Mouse (Mus musculus) layer of hippocampus, adult 9-11 months (tissue): ENCODE data around the gene Nrg4.

Experiments
- DNase-seq: peaks from one replicate; pipeline ENCODE4 v3.0.0; 2022

Nrg4 gene

DNA sequence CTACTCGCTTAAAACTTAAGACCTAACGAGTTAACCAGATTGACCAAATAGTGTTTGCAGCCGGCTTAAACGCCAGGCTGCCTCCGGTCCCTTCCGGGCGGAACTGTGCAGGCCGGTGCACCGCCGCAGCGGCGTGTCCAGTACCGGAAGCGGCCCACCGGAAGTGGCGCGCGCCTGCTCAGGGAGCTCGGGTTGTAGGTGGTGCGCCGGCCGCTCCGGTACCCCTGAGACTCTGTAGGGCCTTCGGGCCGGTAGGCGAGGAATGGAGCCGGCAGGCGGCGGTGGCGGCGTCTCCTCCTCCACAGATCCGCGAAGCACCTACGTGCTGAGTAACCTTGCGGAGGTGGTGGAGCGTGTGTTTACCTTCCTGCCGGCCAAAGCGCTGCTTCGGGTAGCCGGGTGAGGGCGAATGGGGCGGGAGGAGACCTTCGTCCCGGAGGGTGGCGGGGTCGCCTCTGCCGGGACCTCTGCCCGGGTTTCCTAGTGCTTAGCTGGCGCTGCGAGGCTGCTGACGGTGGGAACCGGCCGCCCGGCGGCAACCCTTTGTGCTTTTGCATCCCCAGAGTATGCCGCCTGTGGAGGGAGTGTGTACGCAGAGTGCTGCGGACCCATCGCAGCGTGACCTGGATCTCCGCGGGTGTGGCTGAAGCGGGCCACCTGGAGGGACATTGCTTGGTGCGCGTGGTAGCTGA lies 117.7 kb downstream of the Nrg4 start, which contains the start of gene Fbxo22:
Fbxo22 (plus strand) TSS at position 136 of the 692 bp plus-strand sequence.
- peak; percentile 82 for DNase-seq

DNA sequence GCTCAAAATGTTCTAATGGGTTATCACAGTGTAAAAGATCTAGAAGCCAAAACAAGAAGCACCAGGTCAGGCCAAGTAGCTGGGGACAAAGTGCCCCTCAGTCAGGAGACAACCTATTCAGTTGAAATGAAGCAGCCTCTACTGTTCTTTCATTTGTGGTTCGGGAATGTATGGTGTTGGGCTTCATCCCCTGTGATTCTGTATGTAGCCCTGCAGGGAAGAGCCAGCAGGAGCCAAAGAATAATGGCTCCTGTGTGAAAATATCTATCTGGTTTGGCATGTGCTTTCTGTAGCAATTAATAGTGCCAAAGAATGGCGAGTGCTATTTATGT lies 118.2 kb downstream of the Nrg4 start:
- DNase-seq = no peak

DNA sequence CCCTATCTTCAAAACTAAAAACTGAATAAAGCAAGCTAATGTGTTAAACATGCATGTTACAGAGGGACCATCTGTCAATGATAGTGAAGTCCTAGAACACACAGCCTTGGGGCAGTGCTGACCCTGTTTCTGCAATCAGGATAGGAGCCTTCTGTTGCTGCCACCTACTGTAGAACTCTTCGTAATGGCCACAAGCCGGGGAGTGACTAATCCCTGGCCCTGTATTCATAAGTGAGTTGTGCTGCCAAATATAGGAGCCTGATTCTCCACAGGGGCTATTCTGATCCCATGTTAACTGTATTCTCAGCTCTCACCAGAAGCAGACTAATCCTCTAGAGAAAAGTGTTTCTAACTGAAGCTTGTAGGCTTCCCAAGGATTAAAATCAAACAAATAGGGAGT lies 127.3 kb downstream of the Nrg4 start:
- DNase-seq = no peak

DNA sequence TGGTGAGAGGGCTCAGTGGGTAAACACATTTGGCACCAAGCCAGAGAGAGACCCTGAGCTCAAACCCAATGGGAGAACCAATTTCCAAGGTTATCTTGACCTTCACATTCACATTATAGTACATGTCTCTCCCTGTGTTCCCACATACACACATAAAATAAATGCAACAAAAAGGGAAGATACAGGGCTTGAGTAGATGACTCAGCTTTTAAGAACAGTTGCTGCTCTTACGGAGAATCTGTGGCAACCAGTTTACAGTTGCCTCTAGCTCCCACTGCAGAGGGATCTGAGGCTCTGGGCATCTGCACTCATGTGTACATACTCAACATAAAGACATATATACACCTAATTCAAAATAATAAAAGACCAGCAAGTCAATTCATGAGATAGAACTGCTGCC lies 128.4 kb downstream of the Nrg4 start:
- DNase-seq = no peak

DNA sequence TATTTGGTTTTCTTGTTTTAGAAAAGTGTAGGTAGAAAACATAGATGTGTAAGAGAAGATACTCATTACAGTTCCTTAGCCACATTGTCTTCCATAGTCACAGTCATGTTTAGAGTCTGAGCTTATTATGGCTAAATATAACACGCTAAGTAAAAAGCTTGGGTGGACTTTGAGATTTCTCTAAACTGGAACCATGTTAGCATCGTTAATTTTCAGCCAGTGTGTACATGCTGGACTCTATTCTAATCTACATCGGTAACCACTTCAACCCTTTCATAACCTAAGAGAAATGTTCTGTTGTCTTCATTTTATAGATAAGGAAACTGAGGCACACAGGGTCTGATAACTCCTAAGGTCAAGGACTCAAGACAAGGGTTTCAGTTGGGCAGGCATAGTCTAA lies 130.8 kb downstream of the Nrg4 start:
- no peak for DNase-seq

DNA sequence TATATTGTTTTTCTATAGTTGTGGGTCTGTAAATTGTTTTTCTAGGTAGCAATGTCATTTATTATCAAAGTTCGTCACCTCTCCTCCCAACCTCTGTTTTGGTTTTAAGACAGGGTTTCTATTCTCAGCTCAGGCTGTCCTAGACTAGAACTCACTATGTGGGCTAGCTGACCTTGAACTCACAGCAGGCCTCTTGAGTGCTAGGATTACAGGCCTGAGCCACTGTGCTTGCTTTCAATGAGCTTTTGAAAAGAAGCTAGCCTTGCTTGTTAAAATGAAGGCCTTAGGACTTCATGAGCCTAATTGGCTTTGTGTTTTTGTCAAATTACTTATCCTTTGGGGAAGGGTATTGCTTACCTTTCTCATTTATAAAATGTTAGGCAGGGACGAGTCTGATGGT lies 152.4 kb downstream of the Nrg4 start:
- DNase-seq = no peak

DNA sequence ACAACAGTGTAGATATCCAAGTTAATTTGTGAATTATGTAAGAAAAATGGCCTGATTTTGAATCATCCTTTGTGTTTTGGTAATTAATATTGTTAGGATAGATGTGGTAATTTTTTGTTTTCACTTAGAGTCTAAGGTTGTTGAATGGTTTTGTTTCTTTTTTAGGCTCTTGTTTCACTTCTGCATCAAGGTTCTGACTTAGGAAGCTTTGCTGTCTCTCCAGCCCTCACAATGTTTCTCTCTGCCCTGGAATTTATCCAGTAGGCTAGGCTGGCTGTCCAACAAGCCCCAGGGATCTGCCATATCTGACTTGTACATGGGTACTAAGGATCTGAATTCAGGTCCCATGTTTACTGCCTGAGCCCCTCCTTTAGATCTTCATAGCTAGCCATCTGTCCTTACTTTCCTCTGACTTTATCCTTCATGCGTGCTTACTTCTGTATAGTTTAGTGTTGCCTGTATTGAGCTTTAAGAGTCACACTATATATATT lies 154.4 kb downstream of the Nrg4 start:
- no peak for DNase-seq

DNA sequence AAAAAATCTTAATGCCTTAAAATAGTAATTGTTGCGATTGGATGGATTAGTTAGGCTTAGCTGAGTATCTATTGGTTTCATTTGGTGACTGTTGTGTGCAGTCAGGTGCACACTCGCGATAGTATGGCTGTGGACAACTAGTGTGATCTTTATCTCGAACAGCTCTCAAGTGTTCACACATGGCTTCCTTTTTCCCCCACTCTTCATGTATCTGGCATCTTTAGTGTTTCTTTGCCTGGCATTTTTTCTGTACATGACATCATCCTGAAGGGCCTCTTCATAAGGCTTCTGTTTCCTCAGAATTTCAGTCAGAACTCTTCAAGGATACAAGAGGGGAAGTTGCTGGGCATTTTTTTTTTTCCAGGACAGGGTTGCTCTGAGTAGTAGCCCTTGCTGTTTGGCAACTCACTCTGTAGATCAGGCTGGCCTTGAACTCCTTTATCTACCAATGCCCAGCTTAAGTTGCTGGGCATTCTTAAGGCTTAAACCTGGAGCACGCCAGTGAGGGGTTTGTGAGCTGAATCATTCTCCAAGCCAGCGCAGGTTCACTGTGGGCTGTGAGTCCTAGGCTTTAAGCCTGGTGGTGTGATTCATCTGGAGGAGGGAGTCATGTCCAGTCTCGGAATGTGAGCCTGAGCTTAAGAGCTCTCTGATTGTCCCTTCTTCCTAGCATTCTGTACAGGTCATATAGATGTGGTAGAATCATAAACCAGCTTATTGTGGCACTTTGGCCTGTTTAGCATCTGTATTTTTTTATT lies 155.8 kb downstream of the Nrg4 start:
- DNase-seq = no peak
